Mouse (Mus musculus) megakaryocyte, embryonic 14.5 days (primary cell): ENCODE measurements at regions not wholly inside any gene's neighbourhood (a gene's known extent, or its start where the extent isn't known, plus 50 kb on each side); places are given as distances from the start of the nearest gene placed in this dataset.

Source experiments
- H3K27me3 ChIP-seq: replicated peaks from 2 replicates; pipeline ENCODE3; 2012; ENCODE audit warnings: inconsistent platforms
- H3K36me3 ChIP-seq: replicated peaks from 2 replicates; pipeline ENCODE3; 2012; ENCODE audit warnings: low read length, inconsistent platforms, mixed read lengths
- H3K4me1 ChIP-seq: 2 replicates; pipeline ENCODE4 v1.6.1; 2012; ENCODE audit warnings: inconsistent platforms
- H3K4me3 ChIP-seq: replicated peaks from 2 replicates; pipeline ENCODE3; 2012; ENCODE audit warnings: moderate library complexity, mild to moderate bottlenecking, inconsistent platforms
- H3K9me3 ChIP-seq: 2 replicates; pipeline ENCODE4 v1.6.1; 2012; ENCODE audit warnings: inconsistent platforms
- FLI1 ChIP-seq: IDR thresholded peaks from 2 replicates; pipeline ENCODE4 v1.6.1; 2012; ENCODE audit warnings: low read length, inconsistent platforms, mixed read lengths
- GATA1 ChIP-seq: IDR thresholded peaks from 3 replicates; pipeline ENCODE4 v1.6.1; 2012; ENCODE audit warnings: mixed read lengths, low read length, inconsistent platforms, borderline replicate concordance

DNA sequence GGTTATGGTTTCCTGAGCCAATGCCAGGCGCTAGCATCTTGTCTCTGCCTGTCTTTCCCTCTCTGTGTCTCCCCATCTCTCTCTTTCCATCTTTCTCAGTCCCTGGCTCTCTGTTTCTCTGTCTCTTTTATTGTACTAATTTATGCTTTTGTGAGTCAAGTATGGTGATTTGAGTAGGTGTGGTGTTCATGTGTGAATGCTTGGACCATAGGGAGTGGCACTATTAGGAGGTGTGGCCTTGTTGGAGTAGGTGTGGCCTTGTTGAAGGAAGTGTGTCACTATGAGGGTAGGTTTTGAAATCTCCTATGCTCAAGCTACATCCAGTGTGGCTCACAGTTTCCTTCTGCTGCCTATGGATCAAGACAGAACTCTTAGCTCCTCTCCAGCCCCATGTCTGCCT, 171.3 kb downstream of the Uaca start:
- H3K27me3 ChIP-seq: peaks cover 56% of the 10 kb centered on the region
- no peak for TF ChIP-seq FLI1
- TF ChIP-seq GATA1: no peak
- H3K36me3 ChIP-seq: no peaks in the 10 kb centered on the region
- peaks cover 14% of the 10 kb centered on the region for H3K4me1 ChIP-seq
- no peak overlapping the region for H3K4me3 ChIP-seq
- H3K9me3 ChIP-seq: peaks cover 19% of the 10 kb centered on the region

DNA sequence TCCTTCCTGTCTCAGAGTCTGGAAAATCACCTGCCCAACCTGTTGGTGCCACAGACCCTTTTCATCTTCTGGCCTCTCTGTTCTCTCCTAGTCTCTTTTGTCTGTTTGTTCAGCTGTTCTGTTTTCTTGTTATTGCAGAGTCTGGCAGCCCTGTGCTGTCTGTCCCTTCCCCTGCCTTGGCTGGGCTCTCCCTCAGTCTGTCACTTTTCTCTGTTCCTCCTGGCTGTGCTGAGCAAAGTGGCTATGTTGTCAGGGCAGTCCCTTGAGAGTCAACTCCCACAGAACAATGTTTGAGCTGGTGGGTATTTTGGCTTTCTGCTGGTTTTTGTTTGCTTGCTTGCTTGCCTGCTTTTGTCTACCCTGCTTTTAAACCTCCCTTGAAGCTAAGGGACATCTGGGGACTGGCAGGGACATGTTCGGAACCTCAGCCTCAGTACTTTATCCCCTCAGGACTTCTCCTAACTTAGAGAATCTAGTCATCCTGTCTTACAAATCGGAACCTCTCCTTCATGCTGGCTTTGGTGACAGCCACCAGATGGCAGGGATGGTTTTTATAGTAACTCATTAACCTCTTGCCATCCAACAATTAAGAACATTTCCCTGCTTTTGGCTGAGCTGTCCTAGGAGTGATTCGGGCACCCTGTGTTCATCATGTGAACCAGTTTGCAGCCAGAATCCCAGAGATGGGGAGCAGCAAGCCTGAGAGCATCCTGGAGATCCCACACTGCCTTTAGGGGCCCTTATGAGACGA, 174.1 kb downstream of the Uaca start:
- TF ChIP-seq FLI1 (no peak), GATA1 (no peak)
- H3K36me3 ChIP-seq: no peaks in the 10 kb centered on the region
- H3K4me1 ChIP-seq: peaks cover 14% of the 10 kb centered on the region
- H3K27me3 ChIP-seq: peaks cover 61% of the 10 kb centered on the region
- no peak overlapping the region for H3K4me3 ChIP-seq
- peaks cover 17% of the 10 kb centered on the region for H3K9me3 ChIP-seq

DNA sequence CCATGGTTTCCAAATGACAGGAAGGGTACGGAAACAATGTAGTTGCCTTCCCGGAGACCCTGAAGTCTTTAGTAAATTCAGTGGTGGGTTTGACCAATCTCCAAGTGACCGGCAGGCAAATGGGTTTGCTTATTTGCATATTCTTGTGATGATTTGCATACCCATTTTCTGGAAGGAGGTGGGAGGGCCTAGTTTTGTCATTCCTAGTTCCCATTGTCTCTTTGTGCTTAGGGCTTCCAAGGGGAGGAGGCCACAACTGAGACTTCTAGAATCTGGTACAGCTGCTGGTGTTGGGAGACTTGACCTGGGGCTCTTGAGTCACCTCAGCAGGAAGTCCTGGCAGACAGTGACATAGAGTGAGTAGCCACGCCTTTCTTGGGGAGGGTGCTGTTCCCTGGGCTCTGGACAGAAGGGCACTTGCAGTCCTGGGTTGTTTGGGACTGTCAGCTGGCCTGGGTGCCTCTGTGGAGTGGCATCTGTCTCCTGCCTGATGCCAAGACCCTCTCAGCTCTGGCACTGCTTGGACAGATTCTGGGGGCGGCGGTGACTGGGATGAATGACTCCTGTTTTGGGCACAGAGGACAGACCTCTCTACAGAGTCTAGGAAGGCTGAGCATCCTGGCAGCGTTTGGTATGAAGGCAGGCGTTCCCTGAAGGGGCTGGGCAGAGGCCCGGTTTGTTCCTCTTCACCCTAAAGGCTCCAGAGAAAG, 178.0 kb downstream of the Uaca start:
- Histone ChIP-seq H3K9me3 (peaks cover 22% of the 10 kb centered on the region), H3K4me1 (no peaks in the 10 kb centered on the region), H3K27me3 (peaks cover 74% of the 10 kb centered on the region), H3K4me3 (no peak overlapping the region), H3K36me3 (no peaks in the 10 kb centered on the region)
- TF ChIP-seq GATA1 (no peak), FLI1 (no peak)

DNA sequence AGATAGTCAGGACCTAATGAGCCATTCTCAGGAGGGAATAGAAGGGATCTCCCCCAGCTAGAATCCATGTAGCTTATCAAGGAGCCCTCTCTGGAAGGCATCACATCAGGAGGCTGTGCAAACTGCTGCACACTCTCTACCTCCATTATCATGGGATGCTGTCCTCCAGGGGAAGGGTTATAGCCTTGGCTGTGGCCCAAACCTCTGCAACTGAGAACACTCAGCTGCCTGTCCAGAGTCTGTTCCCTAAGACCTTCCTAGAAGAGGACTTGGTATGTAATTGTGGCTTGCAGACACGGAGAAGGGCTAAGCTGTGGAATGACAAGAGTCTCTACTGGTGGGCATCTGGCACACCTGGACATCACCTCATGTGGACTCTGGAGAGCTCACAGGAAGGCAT, 180.2 kb downstream of the Uaca start:
- TF ChIP-seq GATA1: no peak
- no peak for TF ChIP-seq FLI1

DNA sequence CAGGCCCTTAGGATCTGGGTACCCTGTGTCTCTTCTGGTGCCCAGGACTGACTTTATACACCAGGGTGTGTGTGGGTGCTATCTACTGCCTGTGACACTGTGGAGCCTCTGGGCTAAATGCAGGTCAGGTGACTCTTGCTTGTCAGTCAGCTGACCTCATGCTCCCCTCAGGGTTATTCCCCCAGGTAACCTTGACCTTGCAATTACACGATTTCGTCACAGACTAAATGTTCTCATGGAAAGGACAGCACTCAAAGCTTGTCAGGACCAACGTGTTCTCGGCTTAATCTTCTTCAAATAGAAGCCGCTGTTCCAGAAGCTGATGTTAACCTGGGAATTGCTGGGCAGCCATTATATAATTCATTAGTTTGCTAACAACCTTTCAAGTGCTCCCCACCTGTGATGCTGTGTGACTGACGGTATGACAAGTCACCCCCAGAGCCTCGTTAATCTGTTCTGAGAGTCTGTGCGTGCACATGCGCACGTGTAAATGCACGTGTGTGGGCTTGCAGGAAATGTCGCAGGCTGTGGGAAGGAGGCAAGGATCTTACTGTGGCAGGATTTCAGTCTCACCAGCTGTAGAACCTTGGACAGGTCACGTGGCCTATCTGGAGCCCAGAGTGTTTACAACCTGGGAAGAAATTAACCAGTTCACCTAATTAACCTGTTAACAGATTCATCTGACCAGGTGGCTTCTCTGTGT, 188.2 kb downstream of the Uaca start:
- peaks cover 79% of the 10 kb centered on the region for H3K27me3 ChIP-seq
- no peak overlapping the region for H3K4me3 ChIP-seq
- H3K4me1 ChIP-seq: no peaks in the 10 kb centered on the region
- peaks cover 17% of the 10 kb centered on the region for H3K9me3 ChIP-seq
- no peak for TF ChIP-seq FLI1
- TF ChIP-seq GATA1: no peak
- H3K36me3 ChIP-seq: no peaks in the 10 kb centered on the region

More for the DNA sequence above, 180.2 kb downstream of the Uaca start:
- no peak overlapping the region for H3K4me3 ChIP-seq
- no peaks in the 10 kb centered on the region for H3K4me1 ChIP-seq
- H3K9me3 ChIP-seq: peaks cover 37% of the 10 kb centered on the region
- H3K36me3 ChIP-seq: no peaks in the 10 kb centered on the region
- peaks cover 67% of the 10 kb centered on the region for H3K27me3 ChIP-seq

DNA sequence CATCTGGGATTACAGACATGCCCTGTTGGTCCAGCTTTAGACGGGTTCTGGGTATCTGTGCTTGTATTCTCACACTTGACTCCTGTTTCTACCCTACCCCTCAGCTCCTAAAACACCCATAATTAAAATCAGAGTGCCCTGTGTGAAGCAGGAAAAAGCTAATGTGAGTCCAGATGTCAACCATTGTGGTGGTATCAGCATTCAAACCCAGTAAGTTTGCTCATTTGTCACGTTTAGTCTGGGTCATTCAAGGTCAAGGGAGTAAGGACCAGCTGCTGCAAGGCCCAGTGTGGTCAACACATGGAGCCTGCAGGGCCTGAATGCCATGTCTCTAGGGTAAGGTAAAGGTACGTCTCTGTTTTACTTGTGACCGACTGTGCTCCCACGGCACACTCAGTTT, 188.9 kb downstream of the Uaca start:
- peaks cover 1% of the 10 kb centered on the region; the same call in 1 of the 2 replicates for H3K4me1 ChIP-seq
- no peaks in the 10 kb centered on the region for H3K36me3 ChIP-seq
- H3K4me3 ChIP-seq: no peak overlapping the region
- TF ChIP-seq FLI1 (no peak), GATA1 (no peak)
- H3K9me3 ChIP-seq: peaks cover 14% of the 10 kb centered on the region
- peaks cover 79% of the 10 kb centered on the region for H3K27me3 ChIP-seq

DNA sequence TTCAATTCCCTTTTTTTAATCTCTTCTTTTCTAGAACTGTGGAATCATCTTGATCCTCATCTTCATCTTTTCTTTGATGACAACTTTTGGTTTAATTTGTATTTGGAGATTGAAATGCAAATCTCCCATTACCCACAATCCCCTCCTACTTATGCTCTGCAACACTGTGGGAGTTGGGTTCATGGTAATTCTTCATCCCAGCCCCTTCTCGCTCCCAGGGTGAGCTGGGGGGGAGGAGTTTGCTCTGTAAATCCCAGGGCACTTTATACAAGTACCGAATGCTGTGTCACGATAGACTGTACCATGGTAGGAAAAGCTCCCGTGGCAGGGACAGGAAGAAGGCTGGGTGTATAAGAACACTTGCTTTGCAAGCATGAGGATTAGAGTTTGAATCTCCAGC, 193.8 kb downstream of the Uaca start:
- H3K27me3 ChIP-seq: peaks cover 57% of the 10 kb centered on the region
- no peak overlapping the region for H3K4me3 ChIP-seq
- no peak for TF ChIP-seq GATA1
- no peak for TF ChIP-seq FLI1
- no peaks in the 10 kb centered on the region for H3K36me3 ChIP-seq
- peaks cover 27% of the 10 kb centered on the region for H3K4me1 ChIP-seq
- no peaks in the 10 kb centered on the region for H3K9me3 ChIP-seq

DNA sequence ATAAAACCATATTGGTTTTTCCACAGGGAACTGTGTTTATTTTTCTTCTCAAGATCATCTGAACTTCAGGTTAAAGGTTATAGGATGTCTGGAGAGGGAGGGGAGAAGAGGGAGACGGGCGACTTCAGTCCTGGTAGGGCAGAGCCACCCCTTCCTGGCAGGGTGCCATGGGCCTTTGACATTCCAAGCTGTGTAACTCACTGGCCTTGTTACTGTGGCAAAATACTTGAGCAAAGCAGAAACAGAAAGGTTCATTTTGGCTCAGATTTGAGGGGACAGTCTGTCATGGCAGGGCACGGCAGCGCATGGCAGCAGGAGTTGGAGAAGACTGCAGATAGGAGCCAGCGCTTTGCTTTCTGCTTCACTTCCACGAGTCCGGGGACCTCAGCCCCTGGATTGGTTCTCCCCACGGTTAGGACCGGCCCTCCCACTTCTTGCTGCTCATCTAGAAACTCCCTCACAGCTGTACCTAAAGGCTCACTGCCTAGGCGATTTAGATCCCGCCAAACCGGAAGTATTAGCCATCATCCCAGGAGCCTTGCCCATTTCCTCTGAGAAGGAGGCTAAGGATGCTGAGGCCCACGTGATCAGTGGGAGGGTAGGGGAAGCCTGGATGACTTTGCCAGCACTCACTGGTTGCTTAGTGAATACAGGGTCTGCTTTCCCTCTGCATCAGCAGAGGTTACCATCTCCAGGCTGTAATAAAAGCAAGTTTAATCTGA, 195.5 kb downstream of the Uaca start:
- no peak overlapping the region for H3K4me3 ChIP-seq
- TF ChIP-seq GATA1 (no peak), FLI1 (no peak)
- peaks cover 56% of the 10 kb centered on the region for H3K27me3 ChIP-seq
- no peaks in the 10 kb centered on the region for H3K9me3 ChIP-seq
- H3K36me3 ChIP-seq: no peaks in the 10 kb centered on the region
- peaks cover 37% of the 10 kb centered on the region for H3K4me1 ChIP-seq

DNA sequence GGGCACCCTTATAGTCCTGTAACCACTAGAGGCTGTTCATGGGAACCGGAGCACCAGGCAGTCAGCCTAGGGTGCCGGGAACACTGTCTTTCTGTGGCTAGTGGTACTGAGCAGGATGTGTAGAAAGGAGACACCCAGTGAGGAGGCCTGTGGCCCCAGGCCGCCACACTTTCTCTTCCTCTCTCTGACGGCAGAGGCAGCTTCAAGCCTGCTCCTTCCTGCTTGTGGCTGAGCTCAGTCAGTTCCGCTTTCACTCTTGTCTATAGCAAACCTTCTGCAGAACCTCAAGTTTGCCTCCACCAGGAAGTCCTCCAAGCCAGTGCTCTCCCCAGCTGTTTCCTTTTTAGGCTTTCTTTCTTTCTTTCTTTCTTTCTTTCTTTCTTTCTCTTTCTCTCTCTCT, 197.2 kb downstream of the Uaca start:
- H3K36me3 ChIP-seq: no peaks in the 10 kb centered on the region
- peaks cover 45% of the 10 kb centered on the region for H3K4me1 ChIP-seq
- peaks cover 13% of the 10 kb centered on the region for H3K9me3 ChIP-seq
- H3K27me3 ChIP-seq: peaks cover 55% of the 10 kb centered on the region
- peak overlapping the region; percentile 88 for H3K4me3 ChIP-seq
- TF ChIP-seq GATA1: no peak
- TF ChIP-seq FLI1: no peak
